Comparison of ENCODE assay signal across 27 mouse cellular contexts in genomic region chr16:49530051-49530450, GRCm38 (mm10).
DNase-seq lines count a peak whose midpoint lies in the region; ATAC-seq and TF ChIP-seq lines count a peak whose summit lies in the region.
"Had no signal": no experiment of that assay in that cellular context is flagged by ENCODE, and none has a peak within 500 bp of the region (broad histone marks: within the 10 kb centered on the region; RNA-seq: fewer than 3 reads in every experiment).

No protein-coding gene starts in this region.

- no peak for TF ChIP-seq CTCF in heart, adult 2 months (IDR thresholded peaks at IDR 0.05)

- no peak for TF ChIP-seq POLR2A in heart, adult 2 months (IDR thresholded peaks at IDR 0.05; ENCODE audit: insufficient read depth, low read depth, low read length)

- H3K4me1 ChIP-seq in heart, embryonic 12.5 days (replicated peaks), result peaks cover 19% of the 10 kb centered on the region; the same call in 1 of the 2 replicates
- peaks cover 20% of the 10 kb centered on the region for H3K4me1 ChIP-seq in heart, embryonic 15.5 days (replicated peaks)
- peaks cover 2% of the 10 kb centered on the region for H3K4me1 ChIP-seq in heart, adult 2 months (ENCODE audit: control insufficient read depth, insufficient read depth, low read length)
- H3K4me1 ChIP-seq: forebrain, embryonic 12.5 days; forebrain, embryonic 15.5 days; hindbrain, embryonic 13.5 days had no signal

- intact Hi-C loops in heart, postnatal 25 days (cut with DNase I), result no loop called here
- intact Hi-C loops in heart, adult 2 months (cut with DNase I), result loop anchor here (5.0 kb wide), 2 partner anchors 52 to 127 kb away; no protein-coding TSS in a partner anchor

- H3K27ac ChIP-seq in heart, embryonic 12.5 days (ENCODE audit: poor library complexity, severe bottlenecking), result peak overlapping the region; percentile 40; the same call in 1 of the 2 replicates
- peak overlapping the region; percentile 27; the same call in 1 of the 2 replicates for H3K27ac ChIP-seq in heart, embryonic 15.5 days
- H3K27ac ChIP-seq in heart, adult 2 months, result no peak overlapping the region
- H3K27ac ChIP-seq: embryonic facial prominence, embryonic 10.5 days; embryonic facial prominence, embryonic 13.5 days; forebrain, embryonic 12.5 days; forebrain, embryonic 15.5 days; hindbrain, embryonic 10.5 days; hindbrain, embryonic 13.5 days; intestine, embryonic 15.5 days had no signal

- no peak overlapping the region for H3K9ac ChIP-seq in heart, embryonic 12.5 days
- H3K9ac ChIP-seq in heart, embryonic 15.5 days, result no peak overlapping the region
- H3K9ac ChIP-seq in heart, adult 2 months (ENCODE audit: low read depth, low read length), result no peak overlapping the region
- H3K9ac ChIP-seq: embryonic facial prominence, embryonic 13.5 days; forebrain, embryonic 12.5 days; forebrain, embryonic 15.5 days; hindbrain, embryonic 13.5 days; intestine, embryonic 15.5 days had no signal

- 57% methylated on average over 5 of the region's 5 CpGs for WGBS in heart, embryonic 12.5 days
- 61% methylated on average over 5 of the region's 5 CpGs for WGBS in heart, embryonic 15.5 days
- whole genome bisulfite sequencing in heart, adult 2 months, result 53% methylated on average over 5 of the region's 5 CpGs

- H3K79me2 ChIP-seq in heart, adult 2 months (replicated peaks; ENCODE audit: control insufficient read depth, insufficient read depth, low read length), result no peaks in the 10 kb centered on the region

- H3K9me3 ChIP-seq in heart, embryonic 12.5 days (replicated peaks), result no peaks in the 10 kb centered on the region
- no peaks in the 10 kb centered on the region for H3K9me3 ChIP-seq in heart, embryonic 15.5 days (replicated peaks)
- H3K9me3 ChIP-seq: embryonic facial prominence, embryonic 10.5 days; embryonic facial prominence, embryonic 13.5 days; forebrain, embryonic 12.5 days; forebrain, embryonic 15.5 days; hindbrain, embryonic 10.5 days; hindbrain, embryonic 13.5 days; intestine, embryonic 15.5 days had no signal

- H3K27me3 ChIP-seq in heart, embryonic 12.5 days (replicated peaks), result no peaks in the 10 kb centered on the region
- no peaks in the 10 kb centered on the region for H3K27me3 ChIP-seq in heart, embryonic 15.5 days
- no peaks in the 10 kb centered on the region for H3K27me3 ChIP-seq in heart, adult 2 months (ENCODE audit: control insufficient read depth, insufficient read depth, low read length)
- H3K27me3 ChIP-seq: embryonic facial prominence, embryonic 13.5 days; forebrain, embryonic 12.5 days; forebrain, embryonic 15.5 days; hindbrain, embryonic 13.5 days; intestine, embryonic 15.5 days had no signal

- H3K4me2 ChIP-seq in heart, embryonic 12.5 days, result no peak overlapping the region
- H3K4me2 ChIP-seq in heart, embryonic 15.5 days, result no peak overlapping the region
- H3K4me2 ChIP-seq: embryonic facial prominence, embryonic 13.5 days; forebrain, embryonic 12.5 days; forebrain, embryonic 15.5 days; hindbrain, embryonic 13.5 days; intestine, embryonic 15.5 days had no signal

- no peak overlapping the region for H3K4me3 ChIP-seq in heart, embryonic 12.5 days
- no peak overlapping the region for H3K4me3 ChIP-seq in heart, embryonic 15.5 days
- H3K4me3 ChIP-seq in heart, adult 2 months, result no peak overlapping the region
- H3K4me3 ChIP-seq: embryonic facial prominence, embryonic 10.5 days; embryonic facial prominence, embryonic 13.5 days; erythroblast, embryonic 14.5 days; forebrain, embryonic 12.5 days; forebrain, embryonic 15.5 days; hindbrain, embryonic 10.5 days; hindbrain, embryonic 13.5 days; intestine, embryonic 15.5 days had no signal

- no peak for TF ChIP-seq EP300 in heart, adult 2 months (IDR thresholded peaks at IDR 0.05; ENCODE audit: insufficient read depth, low read depth, low read length)

- DNase-seq in frontal cortex, postnatal 14 days (ENCODE audit: low spot score in 2 of 2), result no peak
- DNase-seq in heart, postnatal 25 days (ENCODE audit: low spot score), result no peak
- DNase-seq in heart, adult 2 months, result no peak
- peak; percentile 9 for DNase-seq in kidney, adult 9 months
- DNase-seq in kidney, postnatal 4 days, result no peak
- DNase-seq: adrenal gland, adult 8-10 months; adrenal gland, postnatal 25 days; cerebellum, adult 11-12 months; cerebellum, adult 8-10 months; cerebellum, postnatal 10 days; cerebellum, postnatal 36 days; embryo, embryonic 11 days; gastrocnemius, postnatal 36 days; kidney, adult 11 months; kidney, adult 8-10 months had no signal

- ATAC-seq in frontal cortex, adult (ENCODE audit: low TSS enrichment), result peak; percentile 39; the same call in 1 of the 2 replicates
- ATAC-seq in heart, embryonic 12.5 days (ENCODE audit: insufficient number of reproducible peaks, low FRiP score), result no peak; the same call in 1 of the 2 replicates
- ATAC-seq in heart, embryonic 15.5 days (replicated peaks; ENCODE audit: insufficient number of reproducible peaks, insufficient read depth, low FRiP score, low read depth), result no peak
- ATAC-seq: forebrain, embryonic 15.5 days; hindbrain, embryonic 16.5 days; intestine, embryonic 15.5 days had no signal

- H3K36me3 ChIP-seq in heart, embryonic 12.5 days, result no peaks in the 10 kb centered on the region
- no peaks in the 10 kb centered on the region for H3K36me3 ChIP-seq in heart, embryonic 15.5 days
- no peaks in the 10 kb centered on the region for H3K36me3 ChIP-seq in heart, adult 2 months (ENCODE audit: control insufficient read depth, insufficient read depth, low read length)
- H3K36me3 ChIP-seq: embryonic facial prominence, embryonic 10.5 days; embryonic facial prominence, embryonic 13.5 days; forebrain, embryonic 12.5 days; forebrain, embryonic 15.5 days; hindbrain, embryonic 10.5 days; hindbrain, embryonic 13.5 days; intestine, embryonic 15.5 days had no signal
